Mouse (Mus musculus): Measurements from ENCODE around the gene Mgat3.

GRCm38 (mm10) chr15:80142130-80142529 is 31.4 kb upstream of the Mgat3 start:
- TF ChIP-seq POLR2A (IDR thresholded peaks at IDR 0.05; ENCODE audit: borderline replicate concordance, extremely low read depth, insufficient read depth, insufficient read length, poor library complexity, severe bottlenecking), result no peak
- TF ChIP-seq CTCF (IDR thresholded peaks at IDR 0.05; ENCODE audit: borderline replicate concordance, extremely low read depth, insufficient read depth, insufficient read length), result no peak; the same call in 1 of the 2 replicates
